Mouse (Mus musculus) olfactory bulb, adult 2 months (tissue): ENCODE measurements around the gene Ppard.

ENCODE experiments used
- CTCF ChIP-seq: fragments of 200-500 bp; IDR thresholded peaks from 2 replicates; pipeline ENCODE4 v1.5.1; 2012; ENCODE audit warnings: low read depth, mild to moderate bottlenecking, low read length, moderate library complexity; ENCODE audit not compliant: insufficient read depth
- POLR2A ChIP-seq: fragments of 200-500 bp; IDR thresholded peaks from 2 replicates; pipeline ENCODE4 v1.6.1; 2012; ENCODE audit warnings: mild to moderate bottlenecking, low read depth, low read length, moderate library complexity; ENCODE audit not compliant: insufficient read depth

DNA sequence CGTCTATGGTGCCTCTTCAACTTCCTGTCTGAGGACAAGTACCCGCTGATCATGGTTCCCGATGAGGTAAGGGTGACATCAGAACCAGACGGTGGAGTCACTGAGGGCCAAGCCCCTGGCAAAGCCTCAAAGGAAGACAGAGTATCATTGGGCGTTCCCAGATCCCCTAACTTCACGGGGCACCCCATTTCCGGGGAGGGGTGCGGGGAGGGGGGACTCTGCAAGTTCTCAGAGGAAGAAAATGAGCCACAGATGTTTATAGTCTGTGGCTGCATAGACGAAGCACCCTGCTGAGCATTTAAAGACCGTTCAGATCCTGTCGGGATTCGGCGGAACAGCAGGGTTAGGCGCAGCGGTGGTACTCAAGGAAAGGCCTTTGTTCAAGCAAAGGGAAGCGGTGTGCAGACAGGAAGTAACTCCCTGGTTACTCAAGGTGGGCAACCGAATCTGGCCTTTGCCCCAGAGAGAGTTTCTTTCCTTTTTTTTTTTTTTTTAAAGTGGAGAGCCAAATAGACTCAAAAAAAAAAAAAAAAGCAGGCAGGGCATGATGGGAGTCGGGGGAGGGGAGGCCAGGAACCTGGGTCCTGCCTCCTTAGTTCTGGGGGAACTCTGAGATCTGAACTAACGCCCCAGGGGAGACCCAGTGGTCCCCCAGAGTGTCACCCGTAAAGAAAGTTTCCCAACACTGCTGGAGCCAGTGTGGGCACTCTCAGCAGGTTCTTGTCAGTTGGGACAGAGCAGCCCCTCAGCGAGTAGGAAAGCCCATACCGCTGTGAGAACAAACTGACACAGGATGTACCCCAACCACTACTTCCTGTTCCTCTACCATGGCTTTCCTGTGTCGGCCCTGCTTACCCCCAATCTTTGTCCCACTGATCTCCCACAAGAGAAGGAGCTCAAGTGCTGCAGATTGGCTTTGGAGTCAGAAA is 14.5 kb upstream of the Ppard start:
- TF ChIP-seq POLR2A (no peak), CTCF (no peak)
